Mouse (Mus musculus) spleen, adult 2 months (tissue): ENCODE data around the gene Trhde.

Experiments
- CTCF ChIP-seq: fragments of 200-500 bp; IDR thresholded peaks from 2 replicates; pipeline ENCODE4 v1.5.1; 2011; ENCODE audit warnings: mild to moderate bottlenecking, inconsistent platforms; ENCODE audit not compliant: insufficient read depth, insufficient read length, insufficient replicate concordance; ENCODE audit errors: extremely low read depth
- POLR2A ChIP-seq: fragments of 200-500 bp; IDR thresholded peaks from 2 replicates; pipeline ENCODE4 v1.6.1; 2011; ENCODE audit warnings: low read depth, low read length, inconsistent platforms

DNA sequence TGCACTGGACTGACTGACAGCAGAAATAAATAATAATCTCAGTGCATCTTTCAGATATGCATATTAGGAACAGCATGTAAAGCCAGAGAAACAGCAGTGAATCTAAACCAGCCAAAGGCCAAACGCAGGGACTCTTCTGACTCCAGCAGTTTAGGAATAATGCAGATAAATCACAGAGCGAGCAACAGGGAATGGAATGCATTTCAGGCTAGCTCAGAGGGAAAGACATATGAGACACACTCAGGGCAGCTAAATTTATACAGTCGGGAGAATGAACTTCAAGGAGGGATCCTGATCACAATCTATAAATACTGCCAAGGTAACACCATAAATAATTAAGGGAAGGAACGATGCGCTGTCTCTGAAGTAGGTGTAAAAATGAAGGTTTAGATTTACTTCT is 66.4 kb downstream of the Trhde start:
- TF ChIP-seq CTCF (no peak), POLR2A (no peak)
